Mouse (Mus musculus): Measurements from ENCODE around the gene Tnfsfm13.

Gene Tnfsfm13

DNA sequence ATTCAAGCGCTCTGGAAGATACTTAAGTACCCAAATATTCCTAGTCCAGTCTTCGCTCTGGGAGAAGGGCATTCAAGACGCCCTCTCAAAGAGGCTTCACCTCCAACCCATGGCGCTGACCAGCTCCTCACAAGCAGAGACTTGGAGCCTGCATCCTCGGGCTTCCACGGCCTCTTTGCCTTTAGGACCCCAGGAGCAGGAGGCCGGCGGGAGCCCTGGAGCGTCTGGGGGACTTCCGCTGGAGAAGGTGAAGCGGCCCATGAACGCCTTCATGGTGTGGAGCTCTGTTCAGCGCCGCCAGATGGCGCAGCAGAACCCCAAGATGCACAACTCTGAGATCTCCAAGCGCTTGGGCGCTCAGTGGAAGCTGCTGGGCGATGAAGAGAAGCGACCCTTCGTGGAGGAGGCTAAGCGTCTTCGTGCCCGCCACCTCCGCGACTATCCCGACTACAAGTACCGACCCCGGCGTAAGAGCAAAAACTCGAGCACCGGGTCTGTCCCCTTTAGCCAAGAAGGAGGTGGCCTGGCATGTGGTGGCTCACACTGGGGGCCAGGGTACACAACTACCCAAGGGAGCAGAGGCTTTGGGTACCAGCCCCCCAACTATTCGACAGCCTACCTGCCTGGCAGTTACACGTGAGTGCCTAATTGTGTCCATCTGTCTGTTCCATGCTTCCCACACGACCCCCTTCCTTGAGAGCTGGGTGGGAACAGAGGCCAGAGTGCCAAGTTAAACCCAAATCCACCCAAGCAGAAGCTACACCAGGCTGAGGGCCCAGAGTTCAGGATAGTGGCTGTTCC is 40.4 kb downstream of the Tnfsfm13 start, which contains the start of gene Sox15:
TSS of gene Sox15 (plus strand) at position 51 of the 801 bp plus-strand sequence.
- DNase-seq (ENCODE audit: low read depth, low spot score): no peak

DNA sequence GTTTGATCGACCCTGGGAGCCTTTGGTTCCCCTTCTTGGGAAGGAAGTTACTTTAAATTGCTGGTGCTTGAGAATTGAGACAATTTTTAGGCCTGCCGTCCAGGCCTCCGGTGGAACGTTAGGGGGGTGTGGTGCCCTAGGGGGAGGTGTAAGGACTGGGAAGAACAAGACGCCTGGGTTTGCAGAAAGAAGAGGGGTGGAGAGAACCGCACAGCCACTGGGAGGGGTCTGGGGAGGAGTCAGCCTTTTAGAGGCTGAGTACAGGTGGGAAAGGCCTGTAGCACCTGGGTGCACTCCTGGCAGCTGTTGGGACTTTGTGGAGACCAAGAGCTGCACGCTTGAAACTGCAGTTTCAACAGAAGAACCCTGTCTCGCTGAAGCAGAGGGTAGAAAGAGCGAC is 41.1 kb downstream of the Tnfsfm13 start:
- DNase-seq (ENCODE audit: low read depth, low spot score): no peak

DNA sequence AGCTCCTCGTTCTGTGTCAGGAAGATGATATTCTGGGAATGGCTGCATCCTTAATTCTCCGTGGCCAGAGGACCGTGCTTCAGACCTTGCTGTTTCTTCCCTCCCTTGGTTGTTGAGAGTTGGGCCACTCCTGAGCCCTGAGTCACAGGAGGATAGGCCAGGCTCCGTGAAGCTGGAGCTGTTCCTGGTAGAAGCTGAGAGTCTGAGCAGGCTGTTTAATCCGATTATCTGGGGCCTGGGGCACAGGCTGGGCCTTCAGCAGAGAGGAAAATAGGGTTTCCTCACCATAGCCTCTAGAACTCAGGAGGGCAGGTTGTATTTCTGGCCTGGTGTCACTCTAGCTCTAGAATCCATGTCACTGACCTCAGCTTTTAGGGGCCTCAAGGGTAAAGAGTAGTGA is 42.5 kb downstream of the Tnfsfm13 start:
- DNase-seq (ENCODE audit: low read depth, low spot score): no peak

DNA sequence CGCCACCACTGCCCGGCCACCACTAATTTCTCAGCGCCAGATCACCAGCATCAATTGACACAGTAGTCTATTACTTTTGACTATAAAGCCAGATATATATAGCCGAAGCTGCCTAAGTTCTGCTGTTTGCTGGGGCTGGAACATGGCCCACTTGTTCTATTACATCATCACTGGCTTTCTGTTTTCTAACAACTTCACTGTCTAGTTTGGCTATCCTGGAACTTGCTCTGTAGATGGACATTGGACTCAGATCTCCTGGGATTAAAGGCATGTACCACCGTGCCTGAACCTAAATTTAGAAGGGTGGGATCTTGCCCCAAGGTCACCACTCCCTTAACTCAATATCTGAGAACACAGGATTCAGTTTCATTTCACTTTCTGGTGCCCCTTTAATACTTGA is 50.0 kb downstream of the Tnfsfm13 start:
- no peak for DNase-seq (ENCODE audit: low read depth, low spot score)

DNA sequence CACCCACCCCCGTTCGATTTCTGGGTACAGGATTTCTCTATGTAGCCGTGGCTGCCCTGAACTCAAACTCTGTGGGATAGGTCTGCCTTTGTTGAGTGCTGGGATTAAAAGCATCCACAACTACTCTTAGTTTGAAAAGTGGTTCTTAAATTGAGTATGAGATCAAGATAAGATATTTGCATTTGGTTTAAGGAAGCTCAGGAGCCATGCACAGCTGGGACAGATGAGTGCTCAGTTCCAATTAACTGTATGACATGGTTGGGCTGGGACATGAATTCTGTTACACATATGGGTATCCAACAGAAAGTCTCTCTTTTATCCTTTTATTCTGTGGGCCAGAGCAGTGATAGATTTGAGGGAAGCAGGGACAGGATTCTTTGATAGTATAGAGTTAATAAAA is 60.4 kb downstream of the Tnfsfm13 start:
- DNase-seq (ENCODE audit: low read depth, low spot score): no peak

DNA sequence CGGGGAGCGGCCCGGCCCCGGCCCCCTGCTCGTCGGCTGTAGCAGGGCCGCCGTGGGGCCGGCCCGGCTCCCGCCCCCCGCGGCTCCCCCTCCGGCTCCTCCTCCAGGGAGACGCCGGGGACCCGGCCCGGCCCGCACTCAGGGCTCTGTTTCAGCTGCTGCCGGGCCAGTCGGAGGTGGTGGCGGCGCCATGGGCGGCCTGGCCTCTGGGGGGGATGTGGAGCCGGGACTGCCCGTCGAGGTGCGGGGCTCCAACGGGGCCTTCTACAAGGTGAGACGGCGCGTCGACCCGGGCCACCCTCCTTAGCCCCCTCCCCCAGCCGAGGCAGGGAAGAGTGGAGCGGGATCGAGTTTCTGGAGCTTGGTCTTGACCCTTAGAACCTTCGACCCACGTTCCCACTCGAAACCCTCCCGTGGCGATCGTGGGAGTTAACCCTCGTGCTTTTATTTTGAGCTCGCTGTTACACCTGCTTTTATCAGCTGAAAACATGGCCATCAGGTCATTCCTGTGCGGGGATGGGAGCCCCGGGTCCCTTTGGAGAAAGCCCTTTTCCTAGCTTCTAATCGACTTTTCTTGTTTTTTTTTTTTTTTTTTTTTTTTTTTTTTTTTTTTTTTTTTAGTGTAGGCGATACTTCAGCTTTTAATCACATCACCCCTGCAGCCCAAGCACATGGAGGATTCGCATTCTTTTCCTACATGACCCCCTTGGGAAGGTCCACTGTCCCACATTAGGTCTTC is 62.6 kb downstream of the Tnfsfm13 start:
- no peak for DNase-seq (ENCODE audit: low read depth, low spot score)
